Mouse (Mus musculus) T-cell, adult 2 months (primary cell): ENCODE results near the gene Tmem54.

ENCODE experiments used
- DNase-seq: peaks from one replicate; pipeline ENCODE4 v3.0.0; 2022; ENCODE audit warnings: low spot score

The Tmem54 gene

GRCm38 (mm10) chr4:129130149-129130548 is 24.8 kb downstream of the Tmem54 start:
- DNase-seq, result peak; percentile 52

GRCm38 (mm10) chr4:129130755-129131303 is 25.5 kb downstream of the Tmem54 start:
- DNase-seq, result peak; percentile 80

GRCm38 (mm10) chr4:129134799-129135585 is 29.6 kb downstream of the Tmem54 start:
- peak; percentile 59 for DNase-seq

GRCm38 (mm10) chr4:129135637-129136036 is 30.3 kb downstream of the Tmem54 start:
- DNase-seq, result no peak

- DNase-seq, result no peak
Measured at GRCm38 (mm10) chr4:129136189-129136578, 30.8 kb downstream of the Tmem54 start.

GRCm38 (mm10) chr4:129136579-129137391 is 31.4 kb downstream of the Tmem54 start, which contains the start of gene Fndc5:
TSS of gene Fndc5 (plus strand) at chr4:129136999.
- DNase-seq, result no peak

GRCm38 (mm10) chr4:129137392-129138321 is 32.3 kb downstream of the Tmem54 start:
- DNase-seq, result no peak

GRCm38 (mm10) chr4:129139642-129140041 is 34.3 kb downstream of the Tmem54 start:
- no peak for DNase-seq

GRCm38 (mm10) chr4:129140808-129141207 is 35.5 kb downstream of the Tmem54 start:
- DNase-seq, result no peak

- no peak for DNase-seq
Measured at GRCm38 (mm10) chr4:129141560-129142438, 36.5 kb downstream of the Tmem54 start.

GRCm38 (mm10) chr4:129142439-129143045 is 37.2 kb downstream of the Tmem54 start:
- DNase-seq, result no peak

- DNase-seq, result no peak
Measured at GRCm38 (mm10) chr4:129143509-129143908, 38.2 kb downstream of the Tmem54 start.

GRCm38 (mm10) chr4:129144401-129145367 is 39.3 kb downstream of the Tmem54 start:
- no peak for DNase-seq

- no peak for DNase-seq
Measured at GRCm38 (mm10) chr4:129145411-129145810, 40.1 kb downstream of the Tmem54 start.

- DNase-seq, result no peak
Measured at GRCm38 (mm10) chr4:129145943-129146342, 40.6 kb downstream of the Tmem54 start.

GRCm38 (mm10) chr4:129146392-129146791 is 41.0 kb downstream of the Tmem54 start:
- peak; percentile 32 for DNase-seq

GRCm38 (mm10) chr4:129147552-129148103 is 42.3 kb downstream of the Tmem54 start:
- no peak for DNase-seq

GRCm38 (mm10) chr4:129149321-129149720 is 44.0 kb downstream of the Tmem54 start:
- no peak for DNase-seq
